Mouse (Mus musculus) left cerebral cortex, adult 8-10 months (tissue): ENCODE data around the gene Gm17349. TPM values are rescaled to one million over a fixed set of nuclear protein-coding genes. Genes with fewer than 3 reads are reported as not detected.
A peak's percentile ranks its signal among the peaks of the same experiment; 100 is the strongest.
"Not testable (repeated sequence)": the region's sequence is repeated elsewhere in the genome, so short reads cannot be mapped to it uniquely, and the experiment has no call there.

Experiments
- DNase-seq, 2 experiments: peaks; one replicate each; pipeline ENCODE4 v3.0.0; 2022; ENCODE audit warnings: low spot score in 2 of 2
- total RNA-seq, 4 experiments: library from RNA; stranded (reverse); gene quantifications; 2 replicates each; pipeline ENCODE4 v1.2.4; 2022

Gm17349 gene
- total RNA-seq, 4 experiments from 2014 or later: 3.4 to 9.2 (median 4.9) TPM

- no peak for DNase-seq
Measured at GRCm38 (mm10) chr15:99718461-99719021, 13.3 kb upstream of the Gm17349 start.

- DNase-seq: peak; percentile 56 to 80
Measured at GRCm38 (mm10) chr15:99717386-99718334, 12.4 kb upstream of the Gm17349 start, which contains the start of gene Gpd1. Gene Gpd1, plus strand, starts transcription at chr15:99717515.

DNA sequence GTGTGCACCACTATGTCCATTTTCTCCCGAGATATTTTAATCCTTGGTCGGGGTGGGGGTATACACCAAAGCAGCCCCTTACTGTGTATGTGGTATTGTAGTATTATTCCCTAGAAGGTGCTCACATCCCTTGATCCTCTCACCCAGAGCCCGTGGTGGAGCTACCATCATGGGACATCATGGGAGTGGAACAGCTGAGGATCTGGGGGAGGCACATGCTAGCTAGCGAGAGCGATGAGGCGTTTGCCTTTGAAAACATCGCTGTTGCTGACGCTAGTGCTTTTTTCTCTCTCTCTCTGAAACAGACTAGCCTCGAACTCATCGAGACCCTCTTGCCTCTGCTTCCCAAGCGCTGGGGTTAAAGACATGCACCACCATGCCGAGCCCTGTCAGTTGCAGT lies 11.5 kb upstream of the Gm17349 start:
- DNase-seq: no peak

- no peak for DNase-seq
Measured at GRCm38 (mm10) chr15:99715982-99716746, 10.9 kb upstream of the Gm17349 start.

DNA sequence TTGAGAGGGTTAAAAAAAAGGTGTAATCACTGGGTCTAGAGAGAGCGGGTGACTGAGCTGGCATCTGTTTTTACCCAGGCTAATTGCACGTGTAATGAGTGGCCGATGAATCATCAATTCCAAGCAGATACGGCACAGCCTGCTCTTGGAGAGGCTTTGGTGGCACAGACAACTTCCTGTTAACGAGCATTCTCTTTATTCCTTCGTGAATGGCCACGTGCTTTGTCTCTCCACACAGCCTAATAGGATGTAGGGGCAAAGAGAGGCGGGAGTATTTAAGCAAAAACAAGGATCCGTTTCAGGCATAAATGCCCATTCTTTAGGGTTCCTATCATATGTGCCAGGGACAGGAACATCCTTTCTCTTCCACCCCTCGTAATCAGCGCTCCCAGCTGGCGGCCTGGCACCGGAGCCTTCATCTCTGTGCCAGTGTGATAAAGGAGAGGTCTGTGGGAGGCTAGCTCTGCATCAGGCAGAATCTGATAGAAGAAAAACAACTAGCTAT lies 10.1 kb upstream of the Gm17349 start:
- DNase-seq: peak; percentile 57 to 75

GRCm38 (mm10) chr15:99714858-99715257 lies 9.6 kb upstream of the Gm17349 start:
- peak; percentile 69 to 87 for DNase-seq

DNA sequence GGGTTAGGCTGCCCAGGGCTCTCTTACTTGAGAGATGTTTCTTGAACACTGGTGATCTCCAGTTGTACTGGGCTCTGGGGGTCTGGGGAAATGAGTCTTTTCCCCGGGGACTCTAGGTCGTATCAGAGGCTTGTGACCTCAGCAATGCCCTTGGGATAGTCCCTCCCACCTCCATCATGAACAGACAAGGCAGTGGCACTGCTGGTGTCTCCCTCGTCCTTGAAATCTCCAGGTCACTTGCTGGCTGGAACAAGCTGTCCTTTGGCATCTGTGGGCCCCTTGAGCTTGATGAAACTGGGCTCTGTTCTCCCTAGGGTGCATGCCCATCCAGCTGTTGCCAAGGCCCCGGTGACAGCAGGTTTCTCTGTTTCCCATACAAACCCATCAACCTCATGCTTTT lies 8.9 kb upstream of the Gm17349 start:
- no peak for DNase-seq

GRCm38 (mm10) chr15:99713569-99713968 lies 8.3 kb upstream of the Gm17349 start:
- no peak for DNase-seq

DNA sequence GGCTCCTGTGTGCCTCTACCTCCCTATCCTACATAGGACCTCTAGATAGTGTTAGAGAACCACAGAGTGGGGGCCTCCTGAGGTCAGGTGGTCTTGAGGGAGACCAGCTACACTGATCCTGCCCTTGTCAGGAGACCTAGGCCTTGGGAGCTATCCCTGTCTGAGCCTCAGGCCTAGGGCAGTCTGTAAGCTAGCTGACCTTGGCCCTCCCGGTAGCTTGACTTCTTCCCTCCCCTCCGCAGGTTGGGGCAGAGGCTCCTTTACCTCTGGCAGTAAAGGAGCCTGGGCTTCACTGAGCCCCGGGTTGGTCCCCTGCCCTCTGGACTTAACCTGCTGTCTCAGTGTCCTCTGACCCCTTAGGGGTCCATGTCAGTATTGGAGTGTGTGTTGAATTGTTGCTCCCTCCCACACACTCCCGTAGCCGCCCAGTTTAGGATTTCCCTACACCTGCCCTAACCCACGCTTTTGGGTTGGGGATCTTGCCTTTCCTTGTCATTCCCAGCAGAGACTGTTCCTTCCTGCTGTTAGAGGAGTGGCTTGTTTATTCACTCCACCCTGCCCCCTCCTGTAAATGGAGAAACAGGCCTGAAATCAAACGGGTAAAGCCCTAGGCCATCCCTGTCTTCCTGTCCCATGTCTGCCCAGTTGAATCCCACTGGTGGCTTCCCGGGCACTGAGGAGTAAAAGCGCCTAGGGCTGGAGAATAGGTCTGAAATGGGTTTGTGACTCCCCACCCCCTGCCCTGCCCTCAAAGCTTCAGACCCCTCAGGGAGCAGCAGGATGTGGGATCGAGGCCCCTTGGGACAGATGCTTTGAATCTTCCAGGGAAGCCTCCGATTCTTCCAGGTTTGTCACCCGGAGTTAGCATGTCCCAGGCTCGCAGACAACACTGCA lies 7.6 kb upstream of the Gm17349 start:
- no peak for DNase-seq

GRCm38 (mm10) chr15:99711491-99711890 lies 6.2 kb upstream of the Gm17349 start:
- no peak for DNase-seq

- no peak for DNase-seq
Measured at GRCm38 (mm10) chr15:99710221-99711190, 5.2 kb upstream of the Gm17349 start.

DNA sequence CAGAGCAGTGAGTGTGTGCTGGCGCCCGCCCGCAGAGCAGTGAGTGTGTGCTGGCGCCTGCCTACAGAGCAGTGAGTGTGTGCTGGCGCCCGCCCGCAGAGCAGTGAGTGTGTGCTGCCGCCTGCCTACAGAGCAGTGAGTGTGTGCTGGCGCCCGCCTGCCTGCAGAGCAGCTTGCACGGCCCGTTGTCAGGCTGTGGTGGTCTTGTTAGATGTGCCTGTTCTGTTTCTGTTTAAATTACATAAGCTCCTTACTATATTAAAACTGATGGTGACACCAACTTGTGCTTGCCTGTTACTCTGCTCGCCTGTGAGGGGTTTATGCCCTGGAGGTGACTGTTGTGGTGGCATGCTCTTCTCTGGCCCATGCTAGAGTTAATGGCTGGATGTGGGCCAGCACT lies 2.9 kb upstream of the Gm17349 start:
- no peak for DNase-seq

- no peak for DNase-seq
Measured at GRCm38 (mm10) chr15:99704881-99705280, 409 bp downstream of the Gm17349 start.

- DNase-seq: no peak
Measured at GRCm38 (mm10) chr15:99704041-99704681, 1.1 kb downstream of the Gm17349 start.

DNA sequence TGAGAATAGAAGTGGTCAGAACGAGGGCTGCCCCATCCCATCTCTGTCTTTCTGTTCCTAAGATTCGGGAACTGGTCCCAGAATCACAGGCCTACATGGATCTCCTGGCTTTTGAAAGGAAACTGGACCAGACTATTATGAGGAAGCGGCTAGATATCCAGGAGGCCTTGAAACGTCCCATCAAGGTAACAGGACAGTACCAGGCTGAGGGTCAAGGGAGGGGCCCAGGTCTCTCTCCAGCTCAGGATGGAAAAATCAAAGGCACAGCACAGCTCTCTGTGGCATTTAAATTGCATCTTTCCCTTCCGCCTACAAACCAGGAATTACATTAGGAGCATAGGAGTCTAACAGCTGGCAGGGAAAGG lies 1.6 kb downstream of the Gm17349 start:
- no peak for DNase-seq

DNA sequence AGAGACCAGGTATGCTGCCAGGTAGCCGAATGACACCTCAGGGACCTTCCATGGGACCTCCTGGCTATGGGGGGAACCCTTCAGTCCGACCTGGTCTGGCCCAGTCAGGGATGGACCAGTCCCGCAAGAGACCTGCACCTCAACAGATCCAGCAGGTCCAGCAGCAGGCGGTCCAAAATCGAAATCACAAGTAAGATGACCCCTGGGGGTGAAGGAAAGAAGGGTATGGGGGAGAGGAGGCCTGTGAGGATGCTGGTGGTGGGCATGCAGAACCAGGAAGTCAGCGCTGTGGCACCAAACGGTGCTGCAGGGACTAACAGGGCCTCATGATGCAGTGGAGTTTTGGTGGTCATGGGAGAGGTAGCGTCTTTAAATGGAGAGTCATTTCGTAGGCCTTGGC lies 2.2 kb downstream of the Gm17349 start:
- no peak for DNase-seq

DNA sequence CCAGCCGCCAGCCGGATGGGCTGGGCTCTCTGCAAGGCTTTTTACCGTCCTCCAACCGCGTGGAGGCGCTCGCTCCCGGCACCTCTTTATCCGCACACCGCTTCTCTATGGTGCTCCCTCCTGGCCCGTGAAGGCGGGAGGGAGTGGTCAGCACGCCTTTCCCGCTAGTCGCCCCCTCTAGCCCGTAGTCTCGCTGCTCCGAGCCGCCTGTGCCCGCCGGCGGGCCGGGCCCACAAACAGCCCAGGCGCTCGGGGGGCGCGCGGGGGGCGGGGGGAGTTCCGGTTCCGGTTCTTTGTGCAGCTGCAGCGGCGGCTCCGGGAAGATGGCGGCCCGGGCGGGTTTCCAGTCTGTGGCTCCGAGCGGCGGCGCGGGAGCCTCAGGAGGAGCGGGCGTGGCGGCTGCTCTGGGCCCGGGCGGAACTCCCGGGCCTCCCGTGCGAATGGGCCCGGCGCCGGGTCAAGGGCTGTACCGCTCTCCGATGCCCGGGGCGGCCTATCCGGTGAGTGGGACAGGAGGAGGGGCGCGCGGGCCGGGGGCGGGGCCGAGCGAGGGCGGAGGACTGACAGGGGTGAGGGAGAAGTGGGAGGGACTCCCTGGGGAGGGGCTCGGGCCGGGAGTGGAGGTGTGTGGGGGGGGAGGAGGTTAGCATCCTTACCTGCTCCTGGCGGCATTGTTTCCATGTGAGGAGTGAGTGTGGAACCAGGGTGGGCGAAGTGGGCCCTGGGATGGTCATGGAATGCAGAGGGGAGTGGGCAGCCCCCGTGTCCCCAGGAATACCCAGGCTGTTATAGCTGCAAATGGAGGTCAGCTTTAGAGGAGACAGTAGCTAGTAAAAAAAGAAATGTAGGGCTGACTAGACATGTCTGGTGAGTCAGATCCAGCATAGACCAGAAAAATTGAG lies 3.0 kb downstream of the Gm17349 start, which contains the start of gene Smarcd1:
TSS of gene Smarcd1 (plus strand) at position 131 of the 902 bp plus-strand sequence.
- DNase-seq: peak; percentile 91 to 95

DNA sequence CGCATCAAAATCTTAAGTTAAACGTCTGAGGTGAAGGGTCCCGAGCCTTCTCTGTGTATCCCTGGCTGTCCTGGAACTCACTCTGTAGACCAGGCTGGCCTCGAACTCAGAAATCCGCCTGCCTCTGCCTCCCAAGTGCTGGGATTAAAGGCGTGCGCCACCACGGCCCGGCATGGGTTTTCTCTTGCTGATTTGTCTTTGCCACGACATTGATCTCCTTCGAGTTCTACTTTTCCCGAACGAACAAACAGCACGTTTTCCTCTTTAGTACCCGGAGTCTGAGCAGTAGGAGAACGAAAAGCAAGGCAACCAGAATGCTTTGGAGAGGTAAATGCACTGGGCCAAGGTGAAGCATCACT lies 3.7 kb downstream of the Gm17349 start:
- not testable (repeated sequence) for DNase-seq
